Mouse (Mus musculus): ENCODE measurements around the gene Pdap1. TPM values are rescaled to one million over a fixed set of nuclear protein-coding genes. Genes with fewer than 3 reads are reported as not detected.
A peak's percentile ranks its signal among the peaks of the same experiment; 100 is the strongest.

The Pdap1 gene
- polyA plus RNA-seq (2011; ENCODE audit: insufficient read depth, insufficient read length, low replicate concordance, missing spikeins) = 74.2 and 101 TPM in 2 replicates

GRCm38 (mm10) chr5:145139571-145140519 is at the start of gene Pdap1, which contains the start of gene Bud31:
Gene Pdap1 (minus strand): TSS chr5:145140238.
Gene Bud31 (plus strand): TSS chr5:145140362.
- Histone ChIP-seq H3K4me1 (ENCODE audit: control insufficient read depth, insufficient read depth, low read length) (no peaks in the 10 kb centered on the region), H3K27ac (ENCODE audit: control insufficient read depth, insufficient read depth, low read depth, low read length, poor library complexity) (peak within 1 kb of the TSS; percentile 94), H3K4me3 (replicated peaks; ENCODE audit: control insufficient read depth, low read depth, low read length) (peak within 1 kb of the TSS; percentile 87)
- TF ChIP-seq CTCF (IDR thresholded peaks at IDR 0.05; ENCODE audit: control insufficient read depth, insufficient read depth, low read length) = no peak; the same call in 1 of the 2 replicates
- peak; percentile 40 for TF ChIP-seq POLR2A (IDR thresholded peaks at IDR 0.05; ENCODE audit: borderline replicate concordance, control insufficient read depth, low read depth, low read length)
- WGBS = under 1% methylated on average over 84 of the region's 84 CpGs

GRCm38 (mm10) chr5:145189416-145189815 is 49.4 kb upstream of the Pdap1 start:
- no peaks in the 10 kb centered on the region; the same call in 1 of the 2 replicates for H3K4me1 ChIP-seq (ENCODE audit: control insufficient read depth, insufficient read depth, low read length)
- TF ChIP-seq POLR2A (IDR thresholded peaks at IDR 0.05; ENCODE audit: borderline replicate concordance, control insufficient read depth, low read depth, low read length) = no peak
- TF ChIP-seq CTCF (IDR thresholded peaks at IDR 0.05; ENCODE audit: control insufficient read depth, insufficient read depth, low read length) = no peak
- no peak overlapping the region for H3K4me3 ChIP-seq (replicated peaks; ENCODE audit: control insufficient read depth, low read depth, low read length)
- H3K27ac ChIP-seq (ENCODE audit: control insufficient read depth, insufficient read depth, low read depth, low read length, poor library complexity) = no peak overlapping the region
- WGBS = 74% methylated on average over 6 of the region's 6 CpGs

- no peak overlapping the region for H3K27ac ChIP-seq (ENCODE audit: control insufficient read depth, insufficient read depth, low read depth, low read length, poor library complexity)
- no peak overlapping the region for H3K4me3 ChIP-seq (replicated peaks; ENCODE audit: control insufficient read depth, low read depth, low read length)
- no peak for TF ChIP-seq POLR2A (IDR thresholded peaks at IDR 0.05; ENCODE audit: borderline replicate concordance, control insufficient read depth, low read depth, low read length)
- no peak for TF ChIP-seq CTCF (IDR thresholded peaks at IDR 0.05; ENCODE audit: control insufficient read depth, insufficient read depth, low read length)
- WGBS = 60% methylated on average over 2 of the region's 2 CpGs
- H3K4me1 ChIP-seq (ENCODE audit: control insufficient read depth, insufficient read depth, low read length) = no peaks in the 10 kb centered on the region
These were observed 45.2 kb upstream of the Pdap1 start for GRCm38 (mm10) chr5:145185244-145185643.

GRCm38 (mm10) chr5:145178461-145178980 is 38.5 kb upstream of the Pdap1 start:
- TF ChIP-seq CTCF (IDR thresholded peaks at IDR 0.05; ENCODE audit: control insufficient read depth, insufficient read depth, low read length) (no peak), POLR2A (IDR thresholded peaks at IDR 0.05; ENCODE audit: borderline replicate concordance, control insufficient read depth, low read depth, low read length) (no peak)
- peak overlapping the region; percentile 1; the same call in 1 of the 2 replicates for H3K27ac ChIP-seq (ENCODE audit: control insufficient read depth, insufficient read depth, low read depth, low read length, poor library complexity)
- no peak overlapping the region for H3K4me3 ChIP-seq (replicated peaks; ENCODE audit: control insufficient read depth, low read depth, low read length)
- 76% methylated on average over 18 of the region's 18 CpGs for WGBS
- H3K4me1 ChIP-seq (ENCODE audit: control insufficient read depth, insufficient read depth, low read length) = no peaks in the 10 kb centered on the region

- no peak for TF ChIP-seq POLR2A (IDR thresholded peaks at IDR 0.05; ENCODE audit: borderline replicate concordance, control insufficient read depth, low read depth, low read length)
- no peak for TF ChIP-seq CTCF (IDR thresholded peaks at IDR 0.05; ENCODE audit: control insufficient read depth, insufficient read depth, low read length)
- Histone ChIP-seq H3K27ac (ENCODE audit: control insufficient read depth, insufficient read depth, low read depth, low read length, poor library complexity) (peak overlapping the region; percentile 64), H3K4me1 (ENCODE audit: control insufficient read depth, insufficient read depth, low read length) (peaks cover 2% of the 10 kb centered on the region; the same call in 1 of the 2 replicates), H3K4me3 (replicated peaks; ENCODE audit: control insufficient read depth, low read depth, low read length) (peak overlapping the region; percentile 92)
- under 1% methylated on average over 28 of the region's 28 CpGs for WGBS
These were observed 27.2 kb upstream of the Pdap1 start for GRCm38 (mm10) chr5:145167306-145167661.

- under 1% methylated on average over 51 of the region's 51 CpGs for WGBS
- Histone ChIP-seq H3K4me1 (ENCODE audit: control insufficient read depth, insufficient read depth, low read length) (peaks cover 2% of the 10 kb centered on the region; the same call in 1 of the 2 replicates), H3K27ac (ENCODE audit: control insufficient read depth, insufficient read depth, low read depth, low read length, poor library complexity) (peak within 1 kb of the TSS; percentile 83), H3K4me3 (replicated peaks; ENCODE audit: control insufficient read depth, low read depth, low read length) (peak within 1 kb of the TSS; percentile 92)
- TF ChIP-seq CTCF (IDR thresholded peaks at IDR 0.05; ENCODE audit: control insufficient read depth, insufficient read depth, low read length) (no peak), POLR2A (IDR thresholded peaks at IDR 0.05; ENCODE audit: borderline replicate concordance, control insufficient read depth, low read depth, low read length) (peak; percentile 67; the same call in 1 of the 2 replicates)
These were observed 26.7 kb upstream of the Pdap1 start, which contains the start of the genes Ptcd1 and Cpsf4 for GRCm38 (mm10) chr5:145166536-145167305. Gene Ptcd1 (minus strand): TSS chr5:145167108. Gene Cpsf4 (plus strand): TSS chr5:145167213.

- WGBS = 93% methylated on average over 15 of the region's 15 CpGs
- Histone ChIP-seq H3K4me3 (replicated peaks; ENCODE audit: control insufficient read depth, low read depth, low read length) (no peak overlapping the region), H3K27ac (ENCODE audit: control insufficient read depth, insufficient read depth, low read depth, low read length, poor library complexity) (no peak overlapping the region), H3K4me1 (ENCODE audit: control insufficient read depth, insufficient read depth, low read length) (peaks cover 2% of the 10 kb centered on the region; the same call in 1 of the 2 replicates)
- TF ChIP-seq CTCF (IDR thresholded peaks at IDR 0.05; ENCODE audit: control insufficient read depth, insufficient read depth, low read length) = no peak
- TF ChIP-seq POLR2A (IDR thresholded peaks at IDR 0.05; ENCODE audit: borderline replicate concordance, control insufficient read depth, low read depth, low read length) = no peak
These were observed 25.1 kb upstream of the Pdap1 start for GRCm38 (mm10) chr5:145165184-145165583.
